Mouse (Mus musculus): Measurements from ENCODE around the gene 4930412O13Rik.

The 4930412O13Rik gene

GRCm38 (mm10) chr2:9881611-9882023 is 565 bp downstream of the 4930412O13Rik start:
- no peak for DNase-seq (ENCODE audit: low spot score)

- DNase-seq (ENCODE audit: low spot score), result no peak
Observed at GRCm38 (mm10) chr2:9882371-9882925, 1.4 kb downstream of the 4930412O13Rik start.

- DNase-seq (ENCODE audit: low spot score), result no peak
Observed at GRCm38 (mm10) chr2:9882926-9883802, 2.1 kb downstream of the 4930412O13Rik start.

- DNase-seq (ENCODE audit: low spot score), result no peak
Observed at GRCm38 (mm10) chr2:9883803-9884532, 2.9 kb downstream of the 4930412O13Rik start.

DNA sequence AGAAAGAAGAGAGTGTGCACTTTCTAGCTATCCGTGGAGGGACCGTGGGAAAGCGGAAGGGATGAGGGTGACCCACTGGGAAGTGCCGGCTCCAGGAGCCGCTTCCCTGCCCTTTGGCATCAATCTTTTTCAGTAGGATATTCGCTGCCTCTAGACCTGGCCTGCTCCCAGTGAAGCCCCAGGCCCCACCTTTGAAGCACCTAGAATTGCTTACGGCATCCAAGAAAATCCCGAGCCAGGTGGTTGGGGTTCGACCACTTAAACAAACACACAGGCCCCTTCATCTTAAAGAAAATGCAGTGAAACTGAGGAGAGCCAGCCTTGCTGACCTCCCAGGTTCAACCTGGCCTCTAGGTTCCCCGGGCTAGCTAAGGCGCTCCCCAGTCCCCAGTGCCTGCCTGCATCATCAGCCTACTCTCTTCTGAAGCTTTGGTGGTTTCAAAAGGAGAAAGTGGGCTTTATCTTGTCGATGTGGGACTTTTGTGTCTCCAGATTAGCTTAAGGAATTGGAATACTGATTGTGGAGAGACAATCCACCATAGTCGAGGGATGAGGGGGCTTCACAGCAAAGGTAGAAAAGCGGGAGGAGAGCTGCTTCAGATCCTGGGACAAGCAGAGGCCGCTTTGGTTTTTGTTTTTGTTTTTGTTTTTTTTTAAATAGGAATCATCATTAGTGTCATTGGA is 3.6 kb downstream of the 4930412O13Rik start:
- DNase-seq (ENCODE audit: low spot score), result no peak

DNA sequence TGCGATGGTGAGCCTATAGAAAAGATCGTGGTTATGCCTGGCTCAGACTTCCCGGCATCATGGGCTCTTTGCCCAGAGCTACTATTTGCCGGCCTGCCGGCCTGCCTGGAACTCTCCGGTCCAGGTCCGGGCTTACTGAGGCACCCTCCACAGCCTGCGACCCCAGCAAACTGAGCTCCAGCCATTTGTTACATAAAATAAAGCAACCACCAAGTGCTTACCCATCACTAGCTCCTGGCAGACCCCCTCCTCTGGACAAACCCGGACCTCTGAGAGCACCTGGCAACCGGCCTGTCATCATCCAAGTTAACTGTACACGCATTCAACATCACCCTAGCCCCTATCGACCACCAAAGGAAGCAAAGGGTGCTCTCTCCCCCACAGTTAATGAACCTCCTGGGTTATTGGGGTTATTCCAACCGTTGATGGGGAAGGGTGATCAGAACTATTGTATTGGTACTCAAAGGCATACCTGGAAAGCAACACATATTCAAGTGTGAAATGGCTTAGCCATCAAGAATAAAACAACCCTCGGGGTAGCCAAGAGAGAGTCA is 4.2 kb downstream of the 4930412O13Rik start:
- no peak for DNase-seq (ENCODE audit: low spot score)

GRCm38 (mm10) chr2:9886031-9886430 is 5.0 kb downstream of the 4930412O13Rik start:
- no peak for DNase-seq (ENCODE audit: low spot score)

DNA sequence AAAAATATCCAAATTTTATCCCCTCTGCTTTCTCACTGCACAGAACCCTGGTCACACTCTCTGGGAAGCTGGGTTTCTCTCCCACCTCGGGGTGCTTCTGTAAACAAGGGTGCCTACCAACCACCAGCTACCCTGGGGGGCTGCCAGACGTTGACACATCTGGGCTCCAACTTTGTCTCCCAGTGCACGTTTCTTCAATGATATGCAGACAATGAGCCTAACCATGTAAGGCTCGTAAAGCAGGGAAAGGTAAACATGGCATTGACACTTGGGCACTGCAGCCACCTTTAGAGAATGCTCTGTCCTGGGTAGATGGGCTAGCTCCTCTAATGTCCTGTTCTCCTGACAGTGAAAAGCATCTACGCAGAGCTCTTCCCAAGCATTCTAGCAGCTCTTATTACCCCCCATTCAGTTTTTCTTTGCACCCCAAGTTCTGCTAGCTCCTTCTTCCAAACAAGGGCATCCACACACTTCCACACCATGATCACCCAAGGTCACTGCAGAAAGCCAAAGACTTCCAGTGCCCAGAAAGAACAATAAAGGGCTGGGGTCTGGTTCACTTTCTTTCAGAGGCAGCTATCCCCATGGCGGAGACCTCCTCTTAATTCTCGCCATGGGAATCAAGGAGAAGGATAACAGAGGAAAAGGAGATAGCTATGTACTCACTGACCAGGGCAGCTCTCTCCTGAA is 6.0 kb downstream of the 4930412O13Rik start:
- DNase-seq (ENCODE audit: low spot score), result no peak

GRCm38 (mm10) chr2:9887636-9888035 is 6.6 kb downstream of the 4930412O13Rik start:
- DNase-seq (ENCODE audit: low spot score), result no peak

- no peak for DNase-seq (ENCODE audit: low spot score)
Observed at GRCm38 (mm10) chr2:9888913-9889650, 8.0 kb downstream of the 4930412O13Rik start, which contains the start of gene 9230102O04Rik. TSS of gene 9230102O04Rik (minus strand) at chr2:9889540.

GRCm38 (mm10) chr2:9889651-9890183 is 8.7 kb downstream of the 4930412O13Rik start, which contains the start of gene Gata3:
TSS of gene Gata3 (minus strand) at chr2:9890034.
- no peak for DNase-seq (ENCODE audit: low spot score)

- no peak for DNase-seq (ENCODE audit: low spot score)
Observed at GRCm38 (mm10) chr2:9890251-9890650, 9.2 kb downstream of the 4930412O13Rik start.

DNA sequence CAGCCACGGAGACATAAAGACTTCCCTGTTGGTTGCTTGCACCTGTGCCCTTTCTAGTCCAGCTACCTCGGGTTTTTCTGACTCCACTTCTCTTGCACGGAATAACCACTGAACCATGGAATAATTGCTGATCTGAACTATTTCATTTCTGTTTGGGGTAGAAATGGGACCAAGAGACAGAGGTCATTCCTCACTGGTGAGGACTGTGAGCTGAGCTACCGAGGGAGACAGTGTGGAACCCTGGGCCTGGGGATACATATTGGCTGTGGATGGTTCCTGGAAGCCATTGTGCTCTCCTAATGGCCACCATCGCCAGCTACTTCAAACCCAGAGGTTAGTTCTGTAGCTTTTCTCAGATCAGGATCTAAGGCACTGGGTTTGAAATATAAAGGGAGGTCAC is 9.9 kb downstream of the 4930412O13Rik start:
- no peak for DNase-seq (ENCODE audit: low spot score)

GRCm38 (mm10) chr2:9892541-9892940 is 11.5 kb downstream of the 4930412O13Rik start:
- no peak for DNase-seq (ENCODE audit: low spot score)

GRCm38 (mm10) chr2:9893272-9893953 is 12.4 kb downstream of the 4930412O13Rik start:
- no peak for DNase-seq (ENCODE audit: low spot score)

DNA sequence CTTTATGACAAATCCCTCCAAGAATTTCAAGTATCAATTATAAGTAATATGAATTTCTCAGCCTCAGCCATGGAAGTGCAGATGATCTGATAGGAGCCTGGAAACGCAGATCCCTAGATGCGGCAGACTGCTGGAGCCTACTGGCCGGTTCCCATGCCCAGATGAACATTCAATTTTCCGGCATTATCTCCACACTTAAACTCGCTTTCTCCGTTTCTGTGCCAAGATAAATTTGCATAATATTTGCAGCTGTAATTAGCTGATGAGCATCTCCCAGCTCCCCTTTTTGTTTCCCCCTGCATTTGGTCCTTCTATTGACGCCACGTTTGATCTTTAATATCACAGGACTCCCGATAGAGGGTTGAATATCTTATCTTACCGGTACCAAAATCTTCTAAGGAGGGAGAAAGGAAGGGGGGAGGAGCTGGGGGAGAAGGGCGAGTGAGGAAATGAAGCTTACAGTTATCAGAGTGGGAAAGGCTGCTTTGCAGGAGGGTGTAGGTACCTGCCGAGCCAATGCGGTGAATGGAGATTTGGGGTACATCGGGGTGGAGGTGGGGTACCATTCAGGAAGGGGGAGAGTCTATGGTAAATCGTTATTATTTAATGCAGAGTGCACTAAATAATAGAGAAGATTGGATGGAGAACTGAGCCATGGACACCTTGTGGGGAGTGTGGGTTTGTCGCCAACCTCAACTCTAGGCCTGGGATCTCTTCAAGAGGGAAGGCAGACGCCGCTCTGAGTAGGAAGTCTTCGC is 14.0 kb downstream of the 4930412O13Rik start:
- DNase-seq (ENCODE audit: low spot score), result no peak

GRCm38 (mm10) chr2:9896097-9896770 is 15.2 kb downstream of the 4930412O13Rik start:
- no peak for DNase-seq (ENCODE audit: low spot score)

DNA sequence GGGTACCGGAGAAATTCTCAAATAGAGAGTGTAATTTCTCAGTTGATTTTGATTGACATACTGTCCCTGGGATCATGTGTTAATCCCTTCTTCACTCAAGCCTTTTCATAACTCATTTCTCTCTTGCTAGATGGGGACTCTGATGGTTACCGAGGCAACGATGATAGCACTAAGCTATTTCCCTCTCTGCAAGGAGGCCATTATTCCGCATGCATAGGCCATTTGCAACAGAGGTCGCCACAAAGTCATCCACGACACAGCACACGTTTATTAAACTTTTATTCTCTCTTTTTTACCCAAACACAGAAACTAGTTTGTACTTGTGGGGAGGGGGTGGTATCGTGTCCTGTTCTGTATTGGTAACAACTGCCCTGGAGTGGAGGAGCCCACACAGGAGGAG is 16.8 kb downstream of the 4930412O13Rik start:
- DNase-seq (ENCODE audit: low spot score), result no peak

All from urinary bladder, postnatal 25 days (tissue).